Mouse (Mus musculus) kidney, embryonic 15.5 days (tissue): Measurements from ENCODE around the gene 9130204L05Rik. TPM values are rescaled to one million over a fixed set of nuclear protein-coding genes. Genes with fewer than 3 reads are reported as not detected.

ENCODE experiments used
- ATAC-seq: fragments of 200-750 bp; cut with Nextera tagmentation; replicated peaks from 2 replicates; pipeline ENCODE4 v1.8.0; 2017; ENCODE audit warnings: moderate TSS enrichment; ENCODE audit not compliant: low FRiP score
- H3K27ac ChIP-seq: fragments of 300-500 bp; sonication (generic); 2 replicates; pipeline ENCODE4 v1.5.1; 2015; ENCODE audit warnings: mild to moderate bottlenecking, inconsistent platforms
- H3K27me3 ChIP-seq: fragments of 300-500 bp; sonication (generic); 2 replicates; pipeline ENCODE4 v1.6.1; 2015; ENCODE audit warnings: inconsistent platforms
- H3K36me3 ChIP-seq: fragments of 300-500 bp; sonication (generic); 2 replicates; pipeline ENCODE4 v1.6.1; 2015; ENCODE audit warnings: inconsistent platforms
- H3K4me1 ChIP-seq: fragments of 300-500 bp; sonication (generic); 2 replicates; pipeline ENCODE4 v1.6.1; 2015; ENCODE audit warnings: inconsistent platforms
- H3K4me2 ChIP-seq: fragments of 300-500 bp; sonication (generic); 2 replicates; pipeline ENCODE4 v1.6.1; 2015; ENCODE audit warnings: moderate library complexity, mild to moderate bottlenecking, inconsistent platforms
- H3K4me3 ChIP-seq: fragments of 300-500 bp; sonication (generic); replicated peaks from 2 replicates; pipeline ENCODE4 v1.5.1; 2015; ENCODE audit warnings: mild to moderate bottlenecking, inconsistent platforms
- H3K9ac ChIP-seq: fragments of 300-500 bp; sonication (generic); 2 replicates; pipeline ENCODE4 v1.6.1; 2015; ENCODE audit warnings: mild to moderate bottlenecking, inconsistent platforms
- H3K9me3 ChIP-seq: fragments of 300-500 bp; sonication (generic); replicated peaks from 2 replicates; pipeline ENCODE4 v1.6.1; 2016; ENCODE audit warnings: inconsistent platforms
- WGBS: fragments of 180-500 bp; shearing (Covaris S2); methylation state at CpG from one replicate; pipeline ENCODE4 v1.1.7; 2015; ENCODE audit warnings: mixed read lengths; 5-methylcytosine and 5-hydroxymethylcytosine counted together
- polyA plus RNA-seq: library from polyadenylated mRNA; unstranded; fragments of >200 nt; fragmentation: Nextera tagmentation; extraction: Ambion mirVana; gene quantifications from 2 replicates; pipeline ENCODE4 v1.2.1, GENCODE M21; 2015

Gene 9130204L05Rik
- polyA plus RNA-seq, result not detected in 2 replicates

DNA sequence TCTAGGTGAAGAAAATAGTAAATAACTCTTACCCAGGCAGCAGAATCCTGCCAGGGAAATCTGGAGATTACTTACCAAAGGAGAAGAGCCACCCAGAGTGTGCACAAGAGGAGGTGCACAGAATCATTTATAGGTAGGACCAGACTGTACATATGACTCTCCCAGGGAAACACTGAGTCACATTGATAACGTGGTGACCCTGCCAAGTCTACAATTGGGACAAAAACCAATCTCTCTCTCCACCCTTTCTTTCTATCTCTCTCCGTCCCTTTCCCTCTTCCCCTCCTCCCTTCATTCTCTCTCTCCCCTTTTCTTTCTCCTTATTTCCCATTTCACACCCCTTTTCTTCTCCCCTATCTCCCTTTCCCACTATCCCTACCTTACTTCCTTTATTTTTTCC, at the start of gene 9130204L05Rik:
TSS of gene 9130204L05Rik (minus strand) at position 101 of the 400 bp plus-strand sequence.
- Histone ChIP-seq H3K36me3 (no peaks in the 10 kb centered on the region), H3K4me3 (no peak within 1 kb of the TSS), H3K4me1 (no peaks in the 10 kb centered on the region), H3K4me2 (no peak within 1 kb of the TSS), H3K9ac (no peak within 1 kb of the TSS), H3K27ac (no peak within 1 kb of the TSS), H3K27me3 (no peaks in the 10 kb centered on the region), H3K9me3 (peaks cover 6% of the 10 kb centered on the region; the same call in 1 of the 2 replicates)
- WGBS, result 74% methylated on average over 2 of the region's 2 CpGs
- no peak for ATAC-seq

DNA sequence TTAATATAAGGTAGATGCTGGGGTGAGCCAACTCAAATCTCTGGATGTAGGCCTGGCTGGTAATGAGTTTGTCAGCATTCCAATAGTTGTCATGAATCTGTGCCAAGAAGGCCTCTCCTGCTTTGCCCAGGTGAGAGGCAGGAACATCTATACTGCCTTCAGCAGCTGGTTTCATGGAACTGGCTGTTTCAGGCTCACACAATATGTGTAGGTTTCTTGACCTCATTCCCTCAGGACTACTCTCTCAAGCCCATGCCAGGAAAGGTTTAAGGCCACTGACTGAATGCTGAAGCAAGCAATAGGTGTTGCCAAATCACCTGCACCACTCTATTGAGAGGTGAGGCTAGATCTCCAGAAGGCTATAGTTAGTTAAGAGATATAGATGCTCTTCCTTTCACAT, 18.1 kb upstream of the 9130204L05Rik start:
- ATAC-seq, result no peak
- no peaks in the 10 kb centered on the region for H3K4me1 ChIP-seq

DNA sequence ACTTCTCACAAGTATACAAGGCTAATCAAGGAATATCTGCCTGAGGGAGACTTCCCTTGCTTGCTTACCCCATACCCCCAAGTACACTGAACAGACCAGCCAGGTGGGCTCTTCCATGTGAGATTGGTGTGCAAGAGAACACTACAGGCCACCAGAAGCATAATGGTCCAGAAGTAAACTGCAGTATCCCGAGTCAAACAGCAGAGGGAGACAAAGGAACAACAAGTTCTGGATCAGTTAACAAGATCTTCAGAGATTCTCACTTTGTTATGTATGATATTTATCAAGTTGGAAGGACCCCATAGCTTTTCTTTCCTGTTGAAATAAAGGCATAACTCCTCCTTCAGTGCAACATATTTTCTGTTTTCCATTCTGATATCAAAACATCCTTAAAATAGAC, 31.4 kb downstream of the 9130204L05Rik start:
- Histone ChIP-seq H3K4me3 (no peak overlapping the region), H3K9ac (no peak overlapping the region), H3K27ac (no peak overlapping the region), H3K4me2 (no peak overlapping the region), H3K36me3 (no peaks in the 10 kb centered on the region), H3K27me3 (no peaks in the 10 kb centered on the region), H3K9me3 (no peaks in the 10 kb centered on the region), H3K4me1 (no peaks in the 10 kb centered on the region)
- ATAC-seq, result no peak
- 13% methylated on average over 1 of the region's 1 CpGs for WGBS

More for the DNA sequence above, 18.1 kb upstream of the 9130204L05Rik start:
- H3K9me3 ChIP-seq, result peaks cover 3% of the 10 kb centered on the region; the same call in 1 of the 2 replicates
- no peak overlapping the region for H3K9ac ChIP-seq
- no peaks in the 10 kb centered on the region for H3K36me3 ChIP-seq
- H3K27ac ChIP-seq, result no peak overlapping the region
- H3K27me3 ChIP-seq, result no peaks in the 10 kb centered on the region
- no peak overlapping the region for H3K4me3 ChIP-seq
- no peak overlapping the region for H3K4me2 ChIP-seq

DNA sequence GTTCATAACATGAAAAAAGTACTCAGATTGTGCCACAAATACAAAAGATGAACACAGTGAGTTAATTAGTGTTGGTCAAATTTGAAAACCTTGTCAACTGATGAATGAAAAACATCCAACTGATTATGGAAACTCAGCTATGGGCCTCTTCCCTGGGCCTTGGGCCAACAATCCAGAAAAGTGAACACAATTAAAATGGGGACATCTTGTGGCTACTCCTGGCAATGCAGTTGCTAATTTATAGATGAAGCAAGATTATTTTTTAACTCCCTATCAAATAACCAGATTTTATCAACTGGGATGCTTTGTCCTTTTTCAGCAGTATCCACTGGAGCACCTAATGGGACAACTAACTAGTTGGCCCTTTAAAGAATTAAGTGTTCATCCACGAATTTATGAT, 37.9 kb downstream of the 9130204L05Rik start:
- no peak overlapping the region for H3K4me2 ChIP-seq
- H3K9ac ChIP-seq, result no peak overlapping the region
- H3K9me3 ChIP-seq, result no peaks in the 10 kb centered on the region
- no peaks in the 10 kb centered on the region for H3K36me3 ChIP-seq
- no peaks in the 10 kb centered on the region for H3K27me3 ChIP-seq
- 15% methylated on average over 1 of the region's 1 CpGs for WGBS
- no peak overlapping the region for H3K27ac ChIP-seq
- no peaks in the 10 kb centered on the region for H3K4me1 ChIP-seq
- ATAC-seq, result no peak
- no peak overlapping the region for H3K4me3 ChIP-seq
